Mouse (Mus musculus): Measurements from ENCODE around the gene Olfr1466.

DNA sequence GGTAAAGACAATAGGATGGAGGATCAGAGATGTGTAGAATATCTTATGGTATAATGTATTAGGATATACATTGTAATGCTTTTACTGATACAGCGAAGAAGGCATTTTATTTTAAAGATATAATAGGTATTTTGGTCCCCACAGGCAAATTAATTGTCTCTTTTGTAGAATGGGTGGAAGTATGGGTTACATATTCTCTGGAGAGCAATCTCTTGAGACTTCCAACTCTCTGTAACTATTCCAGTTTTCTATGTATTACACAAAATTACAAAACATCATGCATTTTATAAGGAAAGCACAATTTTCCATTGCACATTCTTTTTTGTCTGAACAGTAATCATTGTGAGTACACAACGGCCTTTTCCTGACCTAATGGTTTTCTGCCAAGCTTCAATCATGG is 23.3 kb downstream of the Olfr1466 start, which contains the start of gene Olfr1467:
- TF ChIP-seq CTCF (IDR thresholded peaks at IDR 0.05; ENCODE audit: extremely low read depth, insufficient read length, insufficient replicate concordance, low read depth, low read length) (no peak), POLR2A (IDR thresholded peaks at IDR 0.05; ENCODE audit: low read depth, low read length) (no peak)

Measured in small intestine, adult 2 months (tissue).